Mouse (Mus musculus) bone marrow, adult 2 months (tissue): ENCODE data around the gene Tardbp.

Experiments
- CTCF ChIP-seq: fragments of 200-500 bp; IDR thresholded peaks from 2 replicates; pipeline ENCODE4 v1.5.1; 2011; ENCODE audit warnings: low read length, control low read depth; ENCODE audit not compliant: control insufficient read depth, insufficient read depth
- POLR2A ChIP-seq: fragments of 200-500 bp; IDR thresholded peaks from 2 replicates; pipeline ENCODE4 v1.6.1; 2011; ENCODE audit warnings: low read depth, mild to moderate bottlenecking, control low read depth, low read length, borderline replicate concordance; ENCODE audit not compliant: control insufficient read depth

DNA sequence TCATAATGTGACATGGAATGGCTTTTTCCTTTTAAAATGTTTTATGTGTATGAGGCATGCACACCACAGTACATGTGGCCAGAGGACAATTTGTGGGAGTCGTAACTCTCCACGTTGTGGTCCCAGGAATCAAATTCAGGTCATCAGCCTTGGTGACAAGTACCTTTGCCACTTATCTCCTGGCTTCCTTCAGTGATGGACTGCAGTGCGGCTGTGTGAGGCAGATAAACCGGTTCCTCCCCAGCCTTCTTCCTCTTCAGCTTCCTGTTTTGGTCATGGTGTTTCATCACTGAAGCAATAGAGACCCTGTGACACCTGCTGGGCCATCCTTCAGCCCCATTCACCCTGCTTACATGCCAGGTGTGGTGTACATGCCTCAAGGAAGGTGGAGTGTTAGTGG is 43.6 kb downstream of the Tardbp start:
- TF ChIP-seq CTCF = no peak
- no peak for TF ChIP-seq POLR2A
